Mouse (Mus musculus) left cerebral cortex, adult 2 months (tissue): ENCODE measurements around the gene Lgi4. TPM values are rescaled to one million over a fixed set of nuclear protein-coding genes. Genes with fewer than 3 reads are reported as not detected.

ENCODE experiments used
- DNase-seq, 2 experiments: peaks; one replicate each; pipeline ENCODE4 v3.0.0; 2021 to 2022; ENCODE audit warnings: low spot score in 2 of 2, mixed read lengths in 1 of 2; ENCODE audit errors: extremely low spot score in 1 of 2
- H3K27ac ChIP-seq: fragments of 200-600 bp; 2 replicates; pipeline ENCODE4 v1.8.1; 2022
- H3K4me3 ChIP-seq: fragments of 200-600 bp; 2 replicates; pipeline ENCODE4 v1.8.1; 2022
- CTCF ChIP-seq: fragments of 200-600 bp; IDR thresholded peaks from 2 replicates; pipeline ENCODE4 v1.8.1; 2022; ENCODE audit warnings: antibody characterized with exemption, mild to moderate bottlenecking, moderate library complexity
- intact Hi-C: fragments of 180-260 bp; cut with DNase I; formaldehyde crosslinking; loops from one replicate; pipeline ENCODE4 v1.15.1; 2025
- total RNA-seq, 2 experiments: library from RNA; stranded (reverse); gene quantifications; 2 replicates each; pipeline ENCODE4 v1.2.3; 2021

Lgi4 gene
- total RNA-seq, 2 experiments from 2014 or later: 28.9 to 34.1 TPM

DNA sequence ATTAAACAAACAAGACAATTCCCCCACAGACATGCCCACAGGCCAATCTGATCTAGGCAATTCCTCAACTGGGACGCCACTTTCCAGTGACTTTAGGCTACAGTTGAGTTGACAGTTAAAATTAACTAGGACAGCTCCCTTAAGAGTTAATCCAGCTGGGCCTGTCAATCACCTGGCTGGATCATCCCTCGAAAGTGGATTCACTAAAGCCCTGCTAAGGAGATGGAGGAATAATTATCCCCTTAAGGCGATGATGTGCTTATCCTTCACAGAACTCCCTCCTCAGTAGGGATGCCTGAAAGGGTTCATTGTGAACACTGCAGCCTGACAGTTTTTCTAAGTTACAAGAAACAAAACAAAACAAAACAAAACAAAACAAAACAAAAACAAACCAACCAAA lies 21.5 kb downstream of the Lgi4 start:
- Histone ChIP-seq H3K4me3 (no peak overlapping the region), H3K27ac (no peak overlapping the region)
- DNase-seq: no peak
- intact Hi-C loops: no loop called here
- no peak for TF ChIP-seq CTCF

DNA sequence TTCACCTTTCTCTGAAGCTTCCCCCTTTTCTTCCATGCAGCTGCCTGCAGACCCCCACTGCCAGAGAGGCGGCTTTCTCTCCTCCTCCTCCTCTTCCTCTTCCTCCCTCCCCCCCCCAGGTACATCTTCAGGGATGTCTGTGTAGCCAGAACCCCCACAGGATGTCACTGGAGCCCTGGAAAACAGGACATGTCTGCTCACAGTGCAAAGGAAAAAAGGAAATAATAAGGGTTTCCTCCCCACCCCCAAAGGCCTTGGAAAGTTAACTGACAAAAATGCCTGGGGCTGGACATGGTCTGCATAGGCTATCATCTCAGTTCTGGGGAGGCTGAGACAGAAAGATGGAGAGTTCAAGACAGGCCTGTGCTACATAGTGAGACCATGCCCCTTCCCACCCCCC lies 22.0 kb downstream of the Lgi4 start:
- no peak for DNase-seq
- intact Hi-C loops: no loop called here
- TF ChIP-seq CTCF: no peak
- no peak overlapping the region for H3K4me3 ChIP-seq
- H3K27ac ChIP-seq: no peak overlapping the region

DNA sequence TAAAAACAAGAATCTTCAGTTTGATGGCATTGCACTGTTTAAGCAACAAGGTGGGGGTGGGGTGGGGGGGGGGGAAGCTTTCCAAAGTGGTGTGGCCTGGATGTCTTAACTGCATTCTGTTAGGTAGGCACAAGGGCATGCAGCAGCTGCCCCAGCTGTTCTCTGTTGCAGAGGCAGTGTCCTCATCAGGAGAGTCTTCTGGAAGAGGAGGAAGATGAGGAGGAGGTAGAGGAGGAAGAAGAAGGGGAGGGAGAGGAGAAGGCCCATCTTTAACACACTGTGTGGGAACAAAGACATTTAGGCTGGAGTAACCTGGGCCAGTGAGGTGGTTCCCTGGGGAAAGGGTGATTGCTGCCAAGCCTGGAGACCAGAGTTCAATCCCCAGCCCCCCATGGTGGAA lies 23.0 kb downstream of the Lgi4 start:
- Histone ChIP-seq H3K4me3 (no peak overlapping the region), H3K27ac (no peak overlapping the region; the same call in 1 of the 2 replicates)
- intact Hi-C loops: no loop called here
- DNase-seq: no peak
- TF ChIP-seq CTCF: no peak

DNA sequence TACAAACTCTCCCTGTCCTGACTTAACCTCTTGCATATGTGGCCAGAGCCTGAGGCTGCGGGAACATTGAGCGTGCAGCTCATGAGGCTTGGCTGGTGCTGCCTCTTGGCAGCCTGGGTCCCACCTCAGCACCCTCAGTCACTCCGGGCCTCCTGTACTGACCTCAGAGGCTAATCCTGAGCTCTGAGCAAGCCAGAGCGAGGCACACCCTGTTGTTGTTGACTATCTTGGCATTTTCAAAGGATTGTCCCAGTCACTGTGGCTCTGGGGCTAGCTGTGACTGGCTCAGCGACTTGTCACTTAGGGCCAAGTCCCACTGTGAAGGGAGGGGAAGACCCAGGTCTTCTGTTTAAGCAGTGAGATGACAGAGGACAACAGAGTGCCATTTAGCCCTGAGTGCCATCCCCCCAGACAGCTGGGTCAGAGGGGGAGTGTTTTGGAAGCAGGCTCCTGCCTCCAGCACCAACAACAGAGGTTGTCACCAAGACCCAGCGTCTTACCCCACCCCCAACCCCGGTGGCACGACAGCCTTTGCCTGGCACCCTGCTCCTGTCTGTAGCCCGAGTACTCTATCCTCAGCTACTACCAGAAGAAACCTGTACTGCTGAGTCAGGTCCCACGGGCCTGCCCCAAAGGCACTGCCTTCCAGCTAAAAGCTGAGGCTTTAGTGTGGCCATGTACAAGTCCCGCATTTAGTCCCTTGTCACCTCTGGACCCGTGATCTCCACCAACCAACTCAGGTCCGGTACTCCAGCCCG lies 23.9 kb downstream of the Lgi4 start:
- no peak for TF ChIP-seq CTCF
- DNase-seq: no peak
- no peak overlapping the region for H3K4me3 ChIP-seq
- intact Hi-C loops: no loop called here
- H3K27ac ChIP-seq: peak overlapping the region; percentile 91

DNA sequence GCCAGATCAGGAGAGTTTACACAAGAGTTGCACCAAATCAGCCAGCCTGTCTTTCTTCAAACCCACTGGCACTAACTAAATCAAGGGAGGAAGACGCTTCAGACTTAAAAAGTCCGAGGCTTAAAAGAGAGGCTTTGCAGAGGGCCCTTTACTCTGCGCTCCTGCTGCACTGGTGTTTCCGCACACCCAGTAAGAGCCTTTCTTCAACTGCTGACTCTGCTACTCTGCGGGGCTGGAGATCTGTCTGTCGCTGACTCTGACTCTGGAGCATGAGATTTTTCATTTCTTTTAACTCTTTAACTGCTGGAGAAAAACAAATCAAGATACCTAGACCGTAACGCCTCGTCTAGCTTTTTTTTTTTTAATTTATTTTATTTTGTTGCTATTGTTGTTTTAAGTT lies 25.0 kb downstream of the Lgi4 start:
- intact Hi-C loops: no loop called here
- no peak overlapping the region for H3K4me3 ChIP-seq
- TF ChIP-seq CTCF: no peak
- DNase-seq: no peak
- H3K27ac ChIP-seq: peak overlapping the region; percentile 91

DNA sequence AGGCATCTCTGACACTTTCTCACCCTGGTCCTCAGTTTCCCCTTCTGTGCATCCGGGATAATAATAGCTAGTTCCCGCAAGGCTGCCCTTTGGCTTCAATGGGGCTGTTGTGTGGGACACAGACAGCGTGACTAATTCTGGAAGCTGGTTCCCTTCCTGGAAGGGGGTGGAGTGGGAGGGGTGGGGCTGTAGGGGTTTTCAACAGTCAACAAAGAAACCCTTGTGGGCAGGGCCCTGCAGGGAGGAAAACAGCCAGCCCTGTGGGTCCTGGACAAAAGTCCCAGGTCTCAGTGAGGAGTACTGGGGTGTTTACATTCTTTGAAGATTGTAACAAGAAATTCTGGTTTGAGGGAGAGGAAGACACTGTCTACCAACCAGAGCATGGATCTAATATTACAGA lies 26.0 kb downstream of the Lgi4 start:
- DNase-seq: peak in 1 of 2 experiments; percentile 52
- TF ChIP-seq CTCF: no peak
- intact Hi-C loops: no loop called here
- H3K27ac ChIP-seq: peak overlapping the region; percentile 91
- H3K4me3 ChIP-seq: no peak overlapping the region

DNA sequence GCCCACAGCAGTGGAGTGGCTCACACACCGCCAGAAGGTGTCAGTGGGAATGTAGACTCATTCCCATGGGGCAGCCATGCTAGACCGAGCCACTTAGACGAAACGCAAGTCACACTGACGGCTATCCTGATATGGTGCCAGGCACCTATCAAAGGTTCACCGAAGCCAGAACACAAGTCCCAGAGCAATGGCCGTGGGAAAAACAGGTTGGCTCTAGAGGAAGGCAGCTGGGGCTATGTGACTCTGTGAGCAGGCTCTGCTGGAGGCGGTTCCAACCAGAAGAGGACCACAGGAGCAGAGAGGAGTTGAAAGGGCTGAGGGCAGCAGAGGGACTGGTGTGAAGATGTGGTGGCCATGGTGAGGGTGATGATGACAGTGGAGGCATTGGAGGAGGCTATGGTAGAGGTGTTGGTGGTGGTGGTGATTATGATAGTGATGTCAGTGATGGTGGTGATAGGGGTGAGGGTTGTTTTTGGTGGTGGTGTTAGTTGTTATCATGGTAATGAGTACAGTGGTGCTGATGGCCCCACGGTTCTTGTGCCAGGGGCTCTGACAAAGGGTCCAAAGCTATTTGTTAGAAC lies 27.1 kb downstream of the Lgi4 start:
- Histone ChIP-seq H3K4me3 (no peak overlapping the region), H3K27ac (peak overlapping the region; percentile 91)
- intact Hi-C loops: no loop called here
- TF ChIP-seq CTCF: no peak
- no peak for DNase-seq

DNA sequence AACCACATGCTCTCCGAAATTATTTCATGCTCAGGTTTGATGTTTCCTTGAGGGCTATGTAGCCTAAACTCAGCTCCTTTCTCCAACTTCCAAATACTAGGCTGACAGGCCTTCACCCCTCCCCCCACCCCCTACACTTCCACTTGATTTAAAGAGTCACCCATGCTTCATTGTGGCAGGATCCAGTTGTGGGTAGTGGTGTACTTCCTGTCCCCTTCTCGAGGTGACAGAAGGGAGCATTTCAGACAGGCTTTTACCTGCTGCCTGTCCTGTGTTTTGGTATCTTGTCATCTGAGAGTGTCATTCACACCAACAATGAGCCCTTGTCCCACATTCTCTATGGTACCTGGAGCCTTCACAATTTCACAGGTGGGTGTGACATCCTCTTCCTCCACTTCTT lies 28.1 kb downstream of the Lgi4 start:
- Histone ChIP-seq H3K4me3 (no peak overlapping the region), H3K27ac (peak overlapping the region; percentile 91)
- TF ChIP-seq CTCF: no peak
- no peak for DNase-seq
- intact Hi-C loops: no loop called here

DNA sequence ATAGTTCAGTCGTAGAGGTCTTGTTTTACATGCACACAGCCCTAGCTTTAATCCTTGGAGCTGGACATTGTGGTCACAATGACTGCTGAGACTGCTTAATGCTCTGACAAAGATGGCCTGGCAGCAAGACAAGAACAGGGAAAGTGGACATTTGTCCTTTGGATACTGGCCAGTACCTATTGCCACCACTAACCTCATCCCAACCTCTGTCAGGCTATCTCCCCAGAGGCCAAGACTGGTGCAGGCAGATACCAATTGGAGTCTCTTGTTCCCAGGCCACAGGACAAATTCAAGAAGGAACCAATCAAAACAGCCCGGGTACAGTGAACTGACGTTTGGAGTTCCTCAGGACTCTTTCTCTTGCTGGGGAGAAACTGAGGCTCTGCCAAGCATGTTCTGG lies 29.1 kb downstream of the Lgi4 start:
- Histone ChIP-seq H3K27ac (peak overlapping the region; percentile 13), H3K4me3 (no peak overlapping the region)
- intact Hi-C loops: no loop called here
- DNase-seq: no peak
- no peak for TF ChIP-seq CTCF

DNA sequence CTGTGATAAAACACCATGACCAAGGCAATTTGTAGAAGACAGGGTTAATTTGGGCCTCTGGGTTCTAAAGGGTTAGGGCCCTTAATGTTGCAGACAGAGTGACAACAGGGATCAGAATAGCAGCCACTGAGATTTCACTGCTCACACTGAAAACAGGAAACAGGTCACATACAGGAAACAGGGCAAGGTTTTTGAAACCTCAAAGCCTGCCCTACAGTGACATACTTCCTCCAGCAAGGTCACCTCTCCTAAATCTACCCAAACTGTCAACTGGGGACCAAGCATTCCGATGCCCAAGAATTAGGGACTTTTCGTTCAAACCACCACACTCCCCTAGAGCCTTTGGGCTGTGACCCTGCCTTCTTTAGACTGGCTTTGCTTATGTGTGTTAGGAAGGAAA lies 30.6 kb downstream of the Lgi4 start:
- H3K4me3 ChIP-seq: no peak overlapping the region
- peak overlapping the region; percentile 19; the same call in 1 of the 2 replicates for H3K27ac ChIP-seq
- no peak for DNase-seq
- intact Hi-C loops: no loop called here
- TF ChIP-seq CTCF: no peak

DNA sequence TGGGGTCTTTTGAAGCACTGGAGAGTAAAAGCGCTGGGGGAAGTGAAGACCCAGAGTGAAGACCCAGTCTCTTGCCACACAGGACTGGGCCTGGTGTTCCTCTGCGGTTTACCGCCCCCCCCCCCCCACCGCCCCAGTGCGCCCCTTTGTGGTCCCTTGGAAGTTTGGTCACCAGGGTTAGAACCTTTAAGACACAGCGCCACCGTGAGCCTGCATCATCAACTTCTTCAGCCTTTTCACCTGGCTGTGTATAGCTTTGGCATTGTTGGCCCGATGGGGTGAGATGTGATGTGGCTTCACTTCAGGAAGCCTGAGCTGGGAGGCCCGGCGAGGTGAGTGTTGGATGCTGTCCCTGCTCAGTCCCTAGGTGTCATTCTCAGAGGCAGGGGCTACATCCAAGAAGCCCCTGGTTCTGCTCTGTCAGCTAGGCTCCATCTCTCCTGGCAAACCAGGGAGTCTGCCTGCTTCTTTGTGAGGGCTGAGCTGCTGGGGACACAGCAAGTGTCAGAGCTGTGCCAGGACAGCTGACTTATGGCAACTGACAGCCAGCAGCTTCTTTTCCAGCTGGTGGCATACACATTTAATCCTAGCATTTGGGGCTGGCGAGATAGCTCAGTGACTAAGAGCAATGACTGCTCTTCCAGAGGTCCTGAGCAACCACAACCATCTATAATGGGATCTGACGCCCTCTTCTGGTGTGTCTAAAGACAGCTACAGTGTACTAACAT lies 35.8 kb downstream of the Lgi4 start:
- Histone ChIP-seq H3K27ac (0 out of 2 replicates have a peak overlapping the region, but pooled peaks have one; percentile 7), H3K4me3 (no peak overlapping the region)
- DNase-seq: no peak
- intact Hi-C loops: loop anchor here (5.0 kb wide), 2 partner anchors 138 to 223 kb away; partner anchors contain the start of gene Usf2
- TF ChIP-seq CTCF: peak; percentile 26

DNA sequence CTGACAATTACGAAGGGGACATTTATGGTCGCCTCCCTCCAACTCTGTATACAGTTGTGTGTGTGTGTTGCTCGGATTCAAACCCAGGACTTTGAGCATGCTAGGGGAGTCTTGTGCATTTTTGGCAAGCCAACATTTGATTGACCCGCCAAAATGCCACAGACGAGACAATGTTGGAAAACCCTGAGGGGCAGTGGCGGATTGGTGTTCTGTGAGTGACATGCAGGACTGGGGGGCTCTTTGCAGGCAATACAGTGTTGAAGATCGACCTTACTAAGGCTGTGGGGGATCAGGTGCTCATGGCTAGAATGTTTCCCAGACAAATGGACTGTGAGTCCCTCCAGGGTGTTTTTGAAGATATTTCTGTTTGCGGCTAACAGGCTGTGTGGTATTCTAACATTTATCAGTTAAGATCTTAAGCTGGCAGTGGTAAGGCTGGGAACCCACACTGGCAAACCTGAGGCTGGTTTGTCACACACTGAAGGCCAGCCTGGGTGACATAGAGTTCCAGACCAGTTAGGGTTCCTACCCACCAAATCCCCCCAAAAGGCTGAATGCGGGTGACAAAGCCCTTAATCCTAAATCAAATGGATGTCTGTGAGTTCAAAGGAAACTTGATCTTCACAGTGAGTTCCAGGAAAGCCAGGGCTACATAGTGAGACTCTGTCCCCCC lies 37.9 kb downstream of the Lgi4 start:
- intact Hi-C loops: loop anchor here (1.0 to 5.0 kb wide), 3 partner anchors 38 to 225 kb away; partner anchors contain the start of genes Lgi4 and Usf2
- no peak overlapping the region for H3K27ac ChIP-seq
- H3K4me3 ChIP-seq: no peak overlapping the region
- no peak for TF ChIP-seq CTCF
- DNase-seq: no peak
